Mouse (Mus musculus) CH12.LX (cell line): ENCODE data around the gene Mbtps1.

ENCODE experiments used
- CTCF ChIP-seq, 2 experiments: IDR thresholded peaks in 1 of 2; conservative IDR thresholded peaks in 1 of 2; 2 replicates each; pipeline ENCODE4 v1.5.1; 2011 to 2012; ENCODE audit warnings: low read depth in 2 of 2, low read length in 2 of 2, improper control_type of control experiment in 1 of 2, inconsistent platforms in 1 of 2, mild to moderate bottlenecking in 1 of 2, moderate library complexity in 1 of 2
- ZKSCAN1 ChIP-seq: IDR thresholded peaks from 2 replicates; pipeline ENCODE4 v1.6.1; 2012; ENCODE audit warnings: low read depth, inconsistent platforms, low read length, improper control_type of control experiment, borderline replicate concordance

DNA sequence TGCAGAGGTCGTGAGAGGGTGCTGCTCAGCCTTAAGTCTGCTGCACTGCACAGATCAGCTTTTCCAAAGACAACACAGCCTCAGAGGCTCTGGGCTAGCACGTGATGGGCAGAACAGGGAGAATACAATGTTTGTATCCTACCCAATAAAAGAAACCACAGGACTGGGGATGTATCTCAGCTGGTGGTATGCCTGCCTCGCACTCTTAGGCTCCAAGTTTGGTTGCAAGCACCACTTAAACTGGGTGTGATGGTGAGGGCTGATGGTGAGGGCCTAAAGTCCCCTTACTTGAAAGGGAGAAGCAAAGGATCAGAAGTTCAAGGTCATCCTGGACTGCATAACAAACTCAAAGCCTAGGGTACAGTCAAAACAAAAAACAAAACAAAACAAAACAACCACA, 13.9 kb downstream of the Mbtps1 start:
- no peak for TF ChIP-seq CTCF (conservative IDR thresholded peaks at IDR 0.05 in 1 of 2, IDR thresholded peaks at IDR 0.05 in 1 of 2; ENCODE audit: low read depth in 2 of 2, low read length in 2 of 2)
- TF ChIP-seq ZKSCAN1: no peak
